Mouse (Mus musculus): ENCODE data around the gene Ugt1a5.
"Not testable (repeated sequence)": the region's sequence is repeated elsewhere in the genome, so short reads cannot be mapped to it uniquely, and the experiment has no call there.

The Ugt1a5 gene

GRCm38 (mm10) chr1:88224029-88224776, 58.4 kb downstream of the Ugt1a5 start:
- no peak for DNase-seq (ENCODE audit: low spot score in 2 of 2)

- DNase-seq (ENCODE audit: low spot score in 2 of 2), result not testable (repeated sequence)
These were observed 59.5 kb downstream of the Ugt1a5 start for GRCm38 (mm10) chr1:88225301-88225700.

- DNase-seq (ENCODE audit: low spot score in 2 of 2), result no peak
These were observed 59.9 kb downstream of the Ugt1a5 start for GRCm38 (mm10) chr1:88225741-88226140.

GRCm38 (mm10) chr1:88226670-88227379, 61.0 kb downstream of the Ugt1a5 start, which contains the start of gene Mroh2a:
Mroh2a (plus strand) TSS chr1:88226986.
- peak in 1 of 2 experiments; percentile 19 for DNase-seq (ENCODE audit: low spot score in 2 of 2)

GRCm38 (mm10) chr1:88227482-88227881, 61.7 kb downstream of the Ugt1a5 start:
- DNase-seq (ENCODE audit: low spot score in 2 of 2), result no peak

- peak in 1 of 2 experiments; percentile 7 for DNase-seq (ENCODE audit: low spot score in 2 of 2)
These were observed 62.3 kb downstream of the Ugt1a5 start for GRCm38 (mm10) chr1:88228121-88228520.

GRCm38 (mm10) chr1:88229566-88229965, 63.8 kb downstream of the Ugt1a5 start:
- DNase-seq (ENCODE audit: low spot score in 2 of 2), result no peak

- DNase-seq (ENCODE audit: low spot score in 2 of 2), result no peak
These were observed 64.2 kb downstream of the Ugt1a5 start for GRCm38 (mm10) chr1:88229986-88230385.

- DNase-seq (ENCODE audit: low spot score in 2 of 2), result no peak
These were observed 64.6 kb downstream of the Ugt1a5 start for GRCm38 (mm10) chr1:88230421-88230820.

GRCm38 (mm10) chr1:88230981-88231802, 65.4 kb downstream of the Ugt1a5 start:
- DNase-seq (ENCODE audit: low spot score in 2 of 2), result no peak

GRCm38 (mm10) chr1:88231803-88232499, 66.1 kb downstream of the Ugt1a5 start:
- DNase-seq (ENCODE audit: low spot score in 2 of 2), result no peak

GRCm38 (mm10) chr1:88232664-88233380, 67.0 kb downstream of the Ugt1a5 start:
- DNase-seq (ENCODE audit: low spot score in 2 of 2), result no peak

- DNase-seq (ENCODE audit: low spot score in 2 of 2), result no peak
These were observed 67.8 kb downstream of the Ugt1a5 start for GRCm38 (mm10) chr1:88233421-88234247.

- no peak for DNase-seq (ENCODE audit: low spot score in 2 of 2)
These were observed 68.4 kb downstream of the Ugt1a5 start for GRCm38 (mm10) chr1:88234248-88234610.

GRCm38 (mm10) chr1:88234646-88235045, 68.8 kb downstream of the Ugt1a5 start:
- no peak for DNase-seq (ENCODE audit: low spot score in 2 of 2)

- DNase-seq (ENCODE audit: low spot score in 2 of 2), result no peak
These were observed 69.5 kb downstream of the Ugt1a5 start for GRCm38 (mm10) chr1:88235046-88235893.

- DNase-seq (ENCODE audit: low spot score in 2 of 2), result no peak
These were observed 70.1 kb downstream of the Ugt1a5 start for GRCm38 (mm10) chr1:88235894-88236415.

- no peak for DNase-seq (ENCODE audit: low spot score in 2 of 2)
These were observed 71.5 kb downstream of the Ugt1a5 start for GRCm38 (mm10) chr1:88237311-88237710.

GRCm38 (mm10) chr1:88238771-88239170, 73.0 kb downstream of the Ugt1a5 start:
- no peak for DNase-seq (ENCODE audit: low spot score in 2 of 2)

Data from frontal cortex, postnatal 10 days (tissue).